Mouse (Mus musculus) intestine, embryonic 14.5 days (tissue): ENCODE results near the gene Gm609. TPM values are rescaled to one million over a fixed set of nuclear protein-coding genes. Genes with fewer than 3 reads are reported as not detected.
"Not testable (repeated sequence)": the region's sequence is repeated elsewhere in the genome, so short reads cannot be mapped to it uniquely, and the experiment has no call there.

Experiments used
- ATAC-seq: fragments of 200-750 bp; cut with Nextera tagmentation; replicated peaks from 2 replicates; pipeline ENCODE4 v1.8.0; 2017; ENCODE audit warnings: low read depth, moderate number of reproducible peaks, moderate TSS enrichment, moderate library complexity; ENCODE audit not compliant: low FRiP score, low TSS enrichment
- DNase-seq: peaks from one replicate; pipeline ENCODE4 v3.0.0-alpha.2; 2018; ENCODE audit warnings: low spot score
- H3K27ac ChIP-seq: fragments of 300-500 bp; sonication (generic); 2 replicates; pipeline ENCODE4 v1.5.1; 2014; ENCODE audit warnings: low read depth, mild to moderate bottlenecking, control low read depth
- H3K27me3 ChIP-seq: fragments of 300-500 bp; sonication (generic); replicated peaks from 2 replicates; pipeline ENCODE4 v1.6.1; 2014; ENCODE audit warnings: low read length, control low read depth; ENCODE audit not compliant: control insufficient read depth, insufficient read depth
- H3K36me3 ChIP-seq: fragments of 300-500 bp; sonication (generic); 2 replicates; pipeline ENCODE4 v1.6.1; 2014; ENCODE audit warnings: low read length, control low read depth; ENCODE audit not compliant: control insufficient read depth, insufficient read depth
- H3K4me1 ChIP-seq: fragments of 300-500 bp; sonication (generic); replicated peaks from 2 replicates; pipeline ENCODE4 v1.6.1; 2014; ENCODE audit warnings: low read length, control low read depth, mixed read lengths; ENCODE audit not compliant: control insufficient read depth, insufficient read depth
- H3K4me2 ChIP-seq: fragments of 300-500 bp; sonication (generic); 2 replicates; pipeline ENCODE4 v1.6.1; 2014; ENCODE audit warnings: low read length
- H3K4me3 ChIP-seq: fragments of 300-500 bp; sonication (generic); 2 replicates; pipeline ENCODE4 v1.5.1; 2014; ENCODE audit warnings: low read depth, low read length, control low read depth, mixed read lengths
- H3K9ac ChIP-seq: fragments of 300-500 bp; sonication (generic); 2 replicates; pipeline ENCODE4 v1.6.1; 2014; ENCODE audit warnings: mild to moderate bottlenecking, low read length
- H3K9me3 ChIP-seq: fragments of 300-500 bp; sonication (generic); 2 replicates; pipeline ENCODE4 v1.6.1; 2016; ENCODE audit warnings: low read length, control low read depth; ENCODE audit not compliant: control insufficient read depth
- WGBS: fragments of 180-500 bp; shearing (Covaris S2); extraction: QIAGEN DNeasy Blood & Tissue Kit; methylation state at CpG from one replicate; pipeline ENCODE4 v1.1.7; 2014; 5-methylcytosine and 5-hydroxymethylcytosine counted together
- polyA plus RNA-seq: library from polyadenylated mRNA; unstranded; fragments of >200 nt; fragmentation: Nextera tagmentation; extraction: Ambion mirVana; gene quantifications from 2 replicates; pipeline ENCODE4 v1.2.1, GENCODE M21; 2014

Gm609 gene
- 1.5 and 1.8 TPM in 2 replicates for polyA plus RNA-seq

DNA sequence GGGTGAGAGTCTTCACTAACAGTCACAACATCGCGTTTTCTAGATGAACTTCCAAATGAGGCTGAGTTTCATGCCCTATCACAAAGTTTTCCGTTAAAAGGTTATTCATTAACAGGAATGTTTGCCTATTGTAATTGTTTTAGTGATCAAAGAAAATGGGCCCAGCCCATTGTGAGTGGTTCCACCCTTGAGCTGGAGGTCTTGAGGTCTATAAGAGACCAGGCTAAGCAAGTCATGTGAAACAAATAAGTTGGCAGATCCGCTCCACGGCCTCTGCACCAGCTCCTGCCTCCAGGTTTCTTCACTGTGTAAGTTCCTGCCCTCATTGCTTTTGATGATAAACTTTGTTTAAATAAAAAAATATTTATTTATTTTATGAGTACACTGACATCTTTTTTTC is at the start of gene Gm609:
Gm609 (minus strand) TSS at position 43 of the 400 bp plus-strand sequence.
- Histone ChIP-seq H3K4me2 (peak within 1 kb of the TSS; percentile 4; the same call in 1 of the 2 replicates), H3K36me3 (no peaks in the 10 kb centered on the region), H3K27ac (no peak within 1 kb of the TSS), H3K27me3 (no peaks in the 10 kb centered on the region), H3K4me1 (no peaks in the 10 kb centered on the region), H3K9me3 (no peaks in the 10 kb centered on the region), H3K9ac (no peak within 1 kb of the TSS), H3K4me3 (peak within 1 kb of the TSS; percentile 8; the same call in 1 of the 2 replicates)
- DNase-seq (no peak), ATAC-seq (peak; percentile 72; the same call in 1 of the 2 replicates)
- 69% methylated on average over 5 of the region's 5 CpGs for WGBS

DNA sequence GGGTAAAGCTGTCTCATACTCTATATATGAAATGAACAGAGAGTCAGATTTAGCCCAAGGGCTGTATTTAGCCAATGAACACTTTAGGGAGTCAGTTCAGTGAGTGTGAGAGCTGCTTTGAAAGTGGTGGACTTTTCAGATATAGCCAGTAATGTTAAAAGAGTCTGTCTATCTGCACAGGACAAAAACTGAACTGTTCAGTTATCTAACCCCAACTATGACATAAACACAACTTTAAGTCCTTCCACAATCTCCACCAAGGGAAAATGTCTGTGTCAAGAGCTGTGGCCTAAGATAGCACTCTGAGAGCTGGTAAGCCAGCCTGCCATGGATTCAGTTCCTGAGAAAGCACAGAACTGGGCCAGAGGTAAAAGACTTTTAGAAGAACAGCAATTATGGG is 49.3 kb upstream of the Gm609 start:
- H3K27ac ChIP-seq = no peak overlapping the region
- H3K4me2 ChIP-seq = no peak overlapping the region
- ATAC-seq (no peak), DNase-seq (no peak)
- no peaks in the 10 kb centered on the region for H3K9me3 ChIP-seq
- no peaks in the 10 kb centered on the region for H3K27me3 ChIP-seq
- H3K9ac ChIP-seq = no peak overlapping the region
- H3K4me1 ChIP-seq = no peaks in the 10 kb centered on the region
- no peaks in the 10 kb centered on the region for H3K36me3 ChIP-seq
- no peak overlapping the region for H3K4me3 ChIP-seq

DNA sequence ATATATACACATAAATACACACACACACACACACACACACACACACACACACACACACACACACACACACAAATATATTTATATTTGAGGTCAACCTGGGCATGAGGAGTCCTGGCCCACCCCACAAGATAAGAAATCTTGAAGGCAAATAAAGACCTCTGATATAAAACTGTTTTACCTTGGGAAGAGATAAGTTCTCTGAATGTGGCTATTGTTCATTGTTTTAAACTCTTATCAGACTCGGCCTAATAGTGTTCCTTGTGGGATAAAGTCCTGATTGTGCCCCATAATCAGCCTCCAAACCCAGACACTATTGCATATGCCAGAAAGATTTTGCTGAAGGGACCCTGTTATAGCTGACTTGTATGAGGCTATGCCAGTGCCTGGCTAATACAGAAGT is 45.6 kb upstream of the Gm609 start:
- not testable (repeated sequence) for H3K36me3 ChIP-seq, H3K27me3 ChIP-seq, DNase-seq, H3K27ac ChIP-seq, ATAC-seq, H3K9ac ChIP-seq, H3K9me3 ChIP-seq, H3K4me3 ChIP-seq, H3K4me2 ChIP-seq, H3K4me1 ChIP-seq
- WGBS = 61% methylated on average over 1 of the region's 1 CpGs

DNA sequence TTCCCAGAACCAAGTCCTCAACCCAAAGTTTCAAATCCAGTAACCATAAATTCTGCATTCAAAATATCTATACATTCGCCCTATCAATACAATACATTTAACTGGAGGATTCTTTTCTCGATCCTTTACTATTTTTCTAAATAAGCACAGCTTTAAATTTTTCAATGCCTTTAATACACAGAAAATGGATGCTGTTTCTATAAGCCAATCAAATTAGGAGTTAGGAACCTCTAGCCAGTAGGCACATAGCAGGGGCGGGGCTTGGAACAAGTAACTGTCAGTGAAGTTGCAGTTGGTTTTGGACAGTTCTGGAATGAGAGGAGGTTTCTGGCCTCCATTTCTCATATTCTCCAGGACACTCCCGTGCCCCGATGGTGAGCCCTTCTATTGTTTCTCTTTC is 42.2 kb upstream of the Gm609 start, which contains the start of gene Slc9c1:
Slc9c1 (plus strand) TSS at position 301 of the 400 bp plus-strand sequence.
- no peaks in the 10 kb centered on the region for H3K27me3 ChIP-seq
- no peaks in the 10 kb centered on the region for H3K4me1 ChIP-seq
- no peaks in the 10 kb centered on the region for H3K36me3 ChIP-seq
- WGBS = 94% methylated on average over 5 of the region's 5 CpGs
- H3K27ac ChIP-seq = no peak within 1 kb of the TSS
- H3K4me2 ChIP-seq = no peak within 1 kb of the TSS
- no peak for DNase-seq
- H3K9me3 ChIP-seq = no peaks in the 10 kb centered on the region
- no peak within 1 kb of the TSS for H3K9ac ChIP-seq
- ATAC-seq = no peak
- H3K4me3 ChIP-seq = no peak within 1 kb of the TSS

DNA sequence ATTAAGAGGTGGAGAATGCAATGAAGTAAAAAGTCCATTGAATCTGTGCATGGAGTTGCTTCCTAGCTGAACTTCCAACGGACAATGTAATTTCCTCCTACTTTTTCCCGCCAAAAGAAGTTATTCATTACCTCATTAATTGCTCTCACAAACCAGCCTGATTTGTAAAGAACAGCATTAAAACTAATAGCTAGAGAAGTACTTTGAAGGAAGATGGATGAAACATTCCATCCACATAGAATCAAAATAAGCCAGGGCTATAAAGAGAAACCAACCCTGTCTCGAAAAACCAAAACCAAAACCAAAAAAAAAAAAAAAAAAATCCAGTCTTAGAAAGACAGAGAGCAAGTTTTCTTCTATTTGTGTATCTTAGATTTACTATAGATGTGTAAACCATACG is 39.2 kb upstream of the Gm609 start, which contains the start of gene Gm17783:
Gm17783 (minus strand) TSS at position 101 of the 400 bp plus-strand sequence.
- H3K27ac ChIP-seq = no peak within 1 kb of the TSS

DNA sequence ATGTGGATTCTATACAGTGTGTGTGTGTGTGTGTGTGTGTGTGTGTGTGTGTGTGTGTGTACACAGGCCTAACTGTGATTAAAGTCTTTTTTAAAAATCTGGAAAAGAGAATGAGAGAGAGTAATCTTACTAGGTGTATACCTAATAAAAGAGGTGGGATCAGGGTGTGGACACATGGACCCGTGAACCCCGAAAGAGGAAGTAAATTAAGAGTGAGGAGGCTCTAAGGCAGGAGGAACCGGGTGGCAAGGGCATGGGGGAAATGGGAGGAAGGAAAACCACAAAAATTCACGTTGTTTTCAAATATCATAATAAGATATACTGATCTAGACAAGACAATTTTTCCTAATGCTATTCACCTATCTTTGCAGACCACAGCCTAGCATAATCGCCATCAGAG is 32.8 kb upstream of the Gm609 start:
- H3K27me3 ChIP-seq = no peaks in the 10 kb centered on the region
- DNase-seq (no peak), ATAC-seq (no peak)
- no peak overlapping the region for H3K27ac ChIP-seq
- no peak overlapping the region for H3K4me2 ChIP-seq
- no peak overlapping the region for H3K4me3 ChIP-seq
- WGBS = 81% methylated on average over 5 of the region's 5 CpGs
- H3K36me3 ChIP-seq = no peaks in the 10 kb centered on the region
- H3K9me3 ChIP-seq = no peaks in the 10 kb centered on the region
- H3K9ac ChIP-seq = no peak overlapping the region
- H3K4me1 ChIP-seq = no peaks in the 10 kb centered on the region

More for the DNA sequence above, 39.2 kb upstream of the Gm609 start, which contains the start of gene Gm17783:
- Histone ChIP-seq H3K9ac (no peak within 1 kb of the TSS), H3K36me3 (no peaks in the 10 kb centered on the region), H3K27me3 (no peaks in the 10 kb centered on the region), H3K4me3 (no peak within 1 kb of the TSS), H3K4me1 (no peaks in the 10 kb centered on the region), H3K4me2 (no peak within 1 kb of the TSS), H3K9me3 (no peaks in the 10 kb centered on the region)
- DNase-seq (no peak), ATAC-seq (no peak)
- 82% methylated on average over 4 of the region's 4 CpGs for WGBS

DNA sequence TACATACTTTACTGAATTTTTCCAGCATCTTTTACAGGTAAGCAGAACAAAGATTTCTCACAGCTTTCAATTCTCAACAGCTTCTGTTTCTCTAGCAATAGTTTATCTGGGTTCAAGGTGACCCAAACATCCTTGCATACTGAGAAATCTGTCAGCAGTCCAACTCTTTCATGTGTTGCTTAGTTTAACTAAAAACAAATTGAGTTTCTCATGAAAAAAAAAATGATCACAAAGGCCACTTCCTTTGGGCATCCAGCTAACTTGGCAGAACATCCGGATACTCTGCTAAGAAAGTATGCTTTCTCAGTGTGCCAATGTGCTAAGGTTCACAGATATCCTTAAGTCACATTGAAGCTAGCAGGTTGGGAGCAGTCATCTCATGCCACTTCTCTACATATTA is 2.6 kb upstream of the Gm609 start:
- Histone ChIP-seq H3K27ac (no peak overlapping the region), H3K9me3 (no peaks in the 10 kb centered on the region), H3K27me3 (no peaks in the 10 kb centered on the region), H3K36me3 (no peaks in the 10 kb centered on the region), H3K4me3 (no peak overlapping the region), H3K9ac (no peak overlapping the region), H3K4me1 (no peaks in the 10 kb centered on the region), H3K4me2 (no peak overlapping the region)
- DNase-seq (no peak), ATAC-seq (no peak)
- 80% methylated on average over 1 of the region's 1 CpGs for WGBS

DNA sequence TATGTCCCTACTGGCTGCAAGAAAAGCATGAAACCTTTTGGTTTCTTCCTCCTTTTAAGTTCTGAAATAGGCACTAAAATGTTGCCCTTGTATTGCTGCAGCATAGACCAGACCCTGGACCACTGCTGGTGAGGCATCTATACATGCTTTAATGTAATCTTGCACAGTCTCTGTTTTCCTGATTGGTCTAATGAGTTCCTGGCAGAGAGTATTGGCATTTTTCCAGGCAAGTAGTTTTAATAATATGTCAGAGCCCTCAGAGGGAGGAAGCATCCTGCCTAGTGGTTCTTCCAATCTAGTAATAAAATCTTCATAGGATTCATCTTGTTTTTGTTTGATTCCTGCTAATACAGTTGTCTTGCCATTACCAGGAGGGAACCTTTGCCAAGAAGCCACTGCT is 15.8 kb downstream of the Gm609 start:
- Histone ChIP-seq H3K9me3 (no peaks in the 10 kb centered on the region), H3K4me1 (no peaks in the 10 kb centered on the region), H3K36me3 (no peaks in the 10 kb centered on the region), H3K27ac (no peak overlapping the region), H3K4me3 (no peak overlapping the region), H3K9ac (no peak overlapping the region), H3K4me2 (no peak overlapping the region), H3K27me3 (no peaks in the 10 kb centered on the region)
- no peak for ATAC-seq
- DNase-seq = no peak

DNA sequence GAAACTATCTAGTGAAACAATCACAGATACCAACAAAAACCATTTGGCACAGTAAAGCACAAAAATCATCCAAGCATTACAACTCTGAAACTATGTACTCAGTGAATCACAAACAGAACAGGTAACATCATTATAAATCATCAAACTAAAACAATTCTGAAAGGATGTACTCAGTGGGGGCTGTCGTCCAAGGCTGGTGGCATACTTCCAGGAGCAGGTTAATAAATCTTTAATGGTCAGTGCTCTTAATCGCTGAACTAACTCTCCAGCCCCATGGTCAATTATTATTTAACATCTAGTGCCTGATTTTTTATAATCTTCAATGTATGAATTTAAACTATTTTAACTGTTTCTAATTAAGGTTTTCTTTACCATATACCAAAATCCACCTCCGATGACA is 20.9 kb downstream of the Gm609 start:
- WGBS = 48% methylated on average over 3 of the region's 3 CpGs
- not testable (repeated sequence) for H3K36me3 ChIP-seq, H3K9ac ChIP-seq, H3K27me3 ChIP-seq, ATAC-seq, H3K9me3 ChIP-seq, H3K4me2 ChIP-seq, H3K4me1 ChIP-seq, DNase-seq, H3K27ac ChIP-seq, H3K4me3 ChIP-seq
